Mouse (Mus musculus): ENCODE data around the gene Kcnj14. TPM values are rescaled to one million over a fixed set of nuclear protein-coding genes. Genes with fewer than 3 reads are reported as not detected.
A peak's percentile ranks its signal among the peaks of the same experiment; 100 is the strongest.

Gene Kcnj14
- polyA plus RNA-seq, 1 experiment from 2014 or later: 1.2 TPM

DNA sequence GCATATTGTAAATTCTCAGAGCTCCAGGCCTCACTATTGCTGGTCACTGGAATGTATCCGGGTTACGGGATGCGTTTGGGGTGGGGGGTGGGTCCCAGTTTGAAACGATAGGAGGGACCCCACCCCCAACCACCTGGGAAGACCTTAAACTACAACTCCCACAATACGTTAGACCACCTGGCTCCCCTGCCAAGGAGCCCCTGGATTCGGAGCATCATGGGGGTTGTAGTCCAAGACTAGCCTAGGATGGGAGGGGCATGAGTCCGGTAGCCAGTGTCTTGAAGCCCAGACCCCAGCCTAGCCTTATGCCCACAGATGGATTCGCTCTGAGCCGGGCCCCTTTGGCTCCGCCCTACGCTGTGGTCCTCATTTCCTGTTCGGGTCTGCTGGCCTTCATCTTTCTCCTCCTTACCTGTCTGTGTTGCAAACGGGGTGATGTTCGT lies 38.4 kb downstream of the Kcnj14 start:
- no peaks in the 10 kb centered on the region for H3K9me3 ChIP-seq (ENCODE audit: control insufficient read depth, low read length)
- H3K27me3 ChIP-seq (ENCODE audit: control insufficient read depth, insufficient read depth, low read length): no peaks in the 10 kb centered on the region
- H3K4me1 ChIP-seq (ENCODE audit: control insufficient read depth, insufficient read depth, low read length): peaks cover 19% of the 10 kb centered on the region
- peak overlapping the region; percentile 77 for H3K4me3 ChIP-seq (ENCODE audit: low read length)
- H3K4me2 ChIP-seq (replicated peaks; ENCODE audit: low read depth, low read length): peak overlapping the region; percentile 99
- H3K9ac ChIP-seq (ENCODE audit: low read depth, low read length): peak overlapping the region; percentile 69; the same call in 1 of the 2 replicates
- H3K36me3 ChIP-seq (ENCODE audit: control insufficient read depth, insufficient read depth, low read length): peaks cover 16% of the 10 kb centered on the region; the same call in 1 of the 2 replicates
- ATAC-seq (ENCODE audit: low FRiP score, low TSS enrichment): peak; percentile 72
- H3K27ac ChIP-seq (ENCODE audit: low read depth, low read length): no peak overlapping the region; the same call in 1 of the 2 replicates
- WGBS: under 1% methylated on average over 14 of the region's 14 CpGs

GRCm38 (mm10) chr7:45785388-45786135 lies 39.0 kb downstream of the Kcnj14 start:
- WGBS: under 1% methylated on average over 37 of the region's 42 CpGs
- Histone ChIP-seq H3K27me3 (ENCODE audit: control insufficient read depth, insufficient read depth, low read length) (no peaks in the 10 kb centered on the region), H3K27ac (ENCODE audit: low read depth, low read length) (peak overlapping the region; percentile 32; the same call in 1 of the 2 replicates), H3K4me3 (ENCODE audit: low read length) (peak overlapping the region; percentile 77), H3K4me2 (replicated peaks; ENCODE audit: low read depth, low read length) (peak overlapping the region; percentile 99), H3K36me3 (ENCODE audit: control insufficient read depth, insufficient read depth, low read length) (peaks cover 16% of the 10 kb centered on the region; the same call in 1 of the 2 replicates), H3K4me1 (ENCODE audit: control insufficient read depth, insufficient read depth, low read length) (peaks cover 19% of the 10 kb centered on the region), H3K9ac (ENCODE audit: low read depth, low read length) (peak overlapping the region; percentile 69), H3K9me3 (ENCODE audit: control insufficient read depth, low read length) (no peaks in the 10 kb centered on the region)
- peak; percentile 50 for ATAC-seq (ENCODE audit: low FRiP score, low TSS enrichment)

DNA sequence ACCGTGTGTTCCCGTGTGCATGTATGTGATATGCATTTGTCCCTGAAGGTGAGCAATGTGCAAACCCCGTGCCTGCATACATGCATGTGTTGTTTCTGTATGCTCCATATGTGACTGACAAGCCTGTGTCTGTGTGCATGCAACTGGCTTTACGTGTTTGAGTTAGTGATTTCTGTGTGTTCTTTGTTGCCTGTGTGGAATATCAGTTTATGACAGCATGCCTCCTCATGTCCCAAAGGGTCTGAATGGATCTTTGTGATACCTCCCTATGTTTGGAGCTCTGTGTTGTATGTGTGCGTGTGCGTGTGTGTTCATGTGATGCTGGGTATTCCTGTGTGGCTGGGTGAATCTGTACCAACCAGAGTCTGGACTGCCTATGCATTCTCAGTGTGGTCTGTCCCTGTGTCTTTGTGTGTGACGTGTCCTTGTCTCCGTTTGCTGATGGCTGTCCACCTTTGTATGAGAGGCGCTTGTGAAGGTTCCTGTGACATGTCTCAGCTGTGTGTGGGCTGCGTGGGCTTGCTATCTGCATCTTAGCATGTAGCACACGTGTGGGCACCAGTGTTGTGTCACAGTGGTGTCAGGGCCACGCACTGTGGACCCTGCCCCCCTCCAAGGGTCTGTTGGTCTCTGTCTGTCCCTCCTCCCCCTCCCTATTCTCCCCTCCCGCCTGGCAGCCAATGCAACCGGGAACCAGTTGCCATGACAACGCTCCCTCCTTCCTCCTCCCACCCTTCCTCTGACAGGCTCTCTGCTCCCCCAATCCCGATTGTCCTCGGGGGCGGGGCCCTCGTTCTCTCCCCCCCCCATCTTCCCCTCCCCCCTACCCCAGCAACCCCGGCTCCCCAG lies 39.8 kb downstream of the Kcnj14 start, which contains the start of gene Sult2b1:
Gene Sult2b1 (minus strand): TSS at position 146 of the 849 bp plus-strand sequence.
- peaks cover 16% of the 10 kb centered on the region for H3K4me1 ChIP-seq (ENCODE audit: control insufficient read depth, insufficient read depth, low read length)
- peak within 1 kb of the TSS; percentile 77 for H3K4me3 ChIP-seq (ENCODE audit: low read length)
- no peaks in the 10 kb centered on the region for H3K9me3 ChIP-seq (ENCODE audit: control insufficient read depth, low read length)
- H3K36me3 ChIP-seq (ENCODE audit: control insufficient read depth, insufficient read depth, low read length): peaks cover 9% of the 10 kb centered on the region; the same call in 1 of the 2 replicates
- peak; percentile 18 for ATAC-seq (ENCODE audit: low FRiP score, low TSS enrichment)
- H3K9ac ChIP-seq (ENCODE audit: low read depth, low read length): peak within 1 kb of the TSS; percentile 69
- 24% methylated on average over 20 of the region's 20 CpGs for WGBS
- peak within 1 kb of the TSS; percentile 32; the same call in 1 of the 2 replicates for H3K27ac ChIP-seq (ENCODE audit: low read depth, low read length)
- no peaks in the 10 kb centered on the region for H3K27me3 ChIP-seq (ENCODE audit: control insufficient read depth, insufficient read depth, low read length)
- peak within 1 kb of the TSS; percentile 99 for H3K4me2 ChIP-seq (replicated peaks; ENCODE audit: low read depth, low read length)

DNA sequence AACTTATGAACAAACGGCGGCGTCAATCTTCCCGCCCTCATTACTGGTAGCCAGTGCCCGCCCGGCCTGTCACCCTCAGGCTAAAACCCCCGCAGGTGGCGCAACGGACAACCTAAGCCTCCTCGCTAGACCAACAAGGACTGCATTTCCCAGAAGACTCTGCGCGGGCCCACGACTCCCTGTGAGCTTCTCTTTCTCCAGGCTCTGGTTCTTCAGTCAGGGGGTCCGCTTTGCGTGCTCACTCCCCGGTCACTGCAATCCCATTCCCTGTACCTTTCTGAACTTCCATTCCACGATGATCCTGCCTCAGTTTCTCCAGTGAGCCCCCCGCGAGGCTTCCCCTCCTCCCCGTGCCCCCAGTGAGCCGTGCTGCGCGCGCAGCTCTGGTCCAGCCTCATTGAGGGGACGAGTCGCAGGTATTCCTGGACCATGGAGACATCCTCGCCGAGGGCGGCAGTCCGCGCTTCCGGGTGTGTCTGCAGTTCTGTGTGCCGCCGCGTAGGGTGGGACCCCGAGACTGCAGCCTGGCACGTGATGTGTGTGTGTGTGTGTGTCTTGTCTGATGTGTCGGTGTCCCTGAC lies 41.0 kb downstream of the Kcnj14 start, which contains the start of gene Lmtk3:
Gene Lmtk3 (plus strand): TSS at position 228 of the 581 bp plus-strand sequence.
- H3K27ac ChIP-seq (ENCODE audit: low read depth, low read length): no peak within 1 kb of the TSS
- peak; percentile 22; the same call in 1 of the 2 replicates for ATAC-seq (ENCODE audit: low FRiP score, low TSS enrichment)
- WGBS: under 1% methylated on average over 38 of the region's 38 CpGs
- H3K9me3 ChIP-seq (ENCODE audit: control insufficient read depth, low read length): no peaks in the 10 kb centered on the region
- peak within 1 kb of the TSS; percentile 62 for H3K9ac ChIP-seq (ENCODE audit: low read depth, low read length)
- peaks cover 5% of the 10 kb centered on the region; the same call in 1 of the 2 replicates for H3K36me3 ChIP-seq (ENCODE audit: control insufficient read depth, insufficient read depth, low read length)
- H3K27me3 ChIP-seq (ENCODE audit: control insufficient read depth, insufficient read depth, low read length): no peaks in the 10 kb centered on the region
- peaks cover 16% of the 10 kb centered on the region for H3K4me1 ChIP-seq (ENCODE audit: control insufficient read depth, insufficient read depth, low read length)
- peak within 1 kb of the TSS; percentile 62 for H3K4me3 ChIP-seq (ENCODE audit: low read length)
- H3K4me2 ChIP-seq (replicated peaks; ENCODE audit: low read depth, low read length): peak within 1 kb of the TSS; percentile 99

DNA sequence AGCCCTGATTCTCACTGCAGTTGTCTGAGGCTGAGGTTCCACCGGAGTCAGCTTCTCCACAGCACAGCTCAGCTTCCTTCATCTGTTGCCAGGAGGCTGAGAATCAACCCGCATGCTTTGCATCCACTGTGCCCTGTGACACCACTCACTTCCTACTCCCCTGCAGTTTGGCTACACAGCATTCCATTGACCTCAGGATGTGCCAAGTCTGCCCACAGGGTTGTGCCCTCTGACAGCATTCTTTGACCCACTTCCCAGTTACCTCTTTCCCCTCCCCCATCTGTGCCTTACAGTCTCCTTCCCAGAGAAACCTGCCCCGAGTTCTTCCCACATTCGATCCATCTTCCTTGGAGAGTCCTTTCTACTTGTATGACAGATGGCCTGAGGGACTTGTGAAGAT lies 42.3 kb downstream of the Kcnj14 start:
- no peaks in the 10 kb centered on the region for H3K9me3 ChIP-seq (ENCODE audit: control insufficient read depth, low read length)
- H3K4me1 ChIP-seq (ENCODE audit: control insufficient read depth, insufficient read depth, low read length): peaks cover 14% of the 10 kb centered on the region
- WGBS: 71% methylated on average over 4 of the region's 4 CpGs

GRCm38 (mm10) chr7:45779081-45779641 lies 45.4 kb downstream of the Kcnj14 start:
- 26% methylated on average over 22 of the region's 22 CpGs for WGBS
- no peak overlapping the region for H3K4me3 ChIP-seq (ENCODE audit: low read length)
- no peak for ATAC-seq (ENCODE audit: low FRiP score, low TSS enrichment)

More for the DNA sequence above, 42.3 kb downstream of the Kcnj14 start:
- H3K36me3 ChIP-seq (ENCODE audit: control insufficient read depth, insufficient read depth, low read length): no peaks in the 10 kb centered on the region
- H3K4me2 ChIP-seq (replicated peaks; ENCODE audit: low read depth, low read length): no peak overlapping the region
- H3K4me3 ChIP-seq (ENCODE audit: low read length): no peak overlapping the region
- ATAC-seq (ENCODE audit: low FRiP score, low TSS enrichment): no peak
- H3K27ac ChIP-seq (ENCODE audit: low read depth, low read length): no peak overlapping the region
- H3K27me3 ChIP-seq (ENCODE audit: control insufficient read depth, insufficient read depth, low read length): no peaks in the 10 kb centered on the region
- H3K9ac ChIP-seq (ENCODE audit: low read depth, low read length): no peak overlapping the region

GRCm38 (mm10) chr7:45775237-45775636 lies 49.3 kb downstream of the Kcnj14 start:
- Histone ChIP-seq H3K4me2 (replicated peaks; ENCODE audit: low read depth, low read length) (no peak overlapping the region), H3K27me3 (ENCODE audit: control insufficient read depth, insufficient read depth, low read length) (no peaks in the 10 kb centered on the region), H3K4me1 (ENCODE audit: control insufficient read depth, insufficient read depth, low read length) (no peaks in the 10 kb centered on the region), H3K36me3 (ENCODE audit: control insufficient read depth, insufficient read depth, low read length) (no peaks in the 10 kb centered on the region), H3K9me3 (ENCODE audit: control insufficient read depth, low read length) (peaks cover 2% of the 10 kb centered on the region; the same call in 1 of the 2 replicates), H3K27ac (ENCODE audit: low read depth, low read length) (no peak overlapping the region), H3K9ac (ENCODE audit: low read depth, low read length) (no peak overlapping the region), H3K4me3 (ENCODE audit: low read length) (no peak overlapping the region)
- no peak for ATAC-seq (ENCODE audit: low FRiP score, low TSS enrichment)
- WGBS: 56% methylated on average over 7 of the region's 7 CpGs

More at GRCm38 (mm10) chr7:45779081-45779641, 45.4 kb downstream of the Kcnj14 start:
- Histone ChIP-seq H3K27me3 (ENCODE audit: control insufficient read depth, insufficient read depth, low read length) (no peaks in the 10 kb centered on the region), H3K27ac (ENCODE audit: low read depth, low read length) (no peak overlapping the region), H3K4me1 (ENCODE audit: control insufficient read depth, insufficient read depth, low read length) (peaks cover 4% of the 10 kb centered on the region; the same call in 1 of the 2 replicates), H3K4me2 (replicated peaks; ENCODE audit: low read depth, low read length) (0 out of 2 replicates have a peak overlapping the region, but pooled peaks have one; percentile 4), H3K9me3 (ENCODE audit: control insufficient read depth, low read length) (peaks cover 2% of the 10 kb centered on the region; the same call in 1 of the 2 replicates), H3K36me3 (ENCODE audit: control insufficient read depth, insufficient read depth, low read length) (no peaks in the 10 kb centered on the region), H3K9ac (ENCODE audit: low read depth, low read length) (no peak overlapping the region)

DNA sequence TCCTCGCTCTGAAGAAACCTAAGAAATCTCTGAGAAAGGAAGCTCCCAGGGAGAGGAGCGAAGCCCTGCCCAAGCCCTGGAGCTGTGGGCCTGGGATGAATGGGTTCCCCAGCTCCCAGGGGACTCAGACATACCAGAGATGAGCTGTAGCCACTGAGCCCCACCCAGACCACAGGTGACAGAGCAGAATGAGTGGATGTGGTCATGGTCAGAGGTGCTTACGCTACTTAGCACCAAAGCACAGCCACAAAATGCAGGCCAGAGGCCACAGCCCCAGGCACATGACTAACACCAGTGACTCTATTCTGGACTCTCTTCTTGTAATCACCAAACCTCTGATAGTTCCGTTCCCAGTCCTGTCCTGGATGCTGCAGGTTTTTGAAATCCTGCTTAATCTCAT lies 53.5 kb downstream of the Kcnj14 start:
- no peaks in the 10 kb centered on the region for H3K4me1 ChIP-seq (ENCODE audit: control insufficient read depth, insufficient read depth, low read length)
- no peak overlapping the region for H3K4me3 ChIP-seq (ENCODE audit: low read length)
- no peak overlapping the region for H3K27ac ChIP-seq (ENCODE audit: low read depth, low read length)
- no peaks in the 10 kb centered on the region for H3K36me3 ChIP-seq (ENCODE audit: control insufficient read depth, insufficient read depth, low read length)
- H3K4me2 ChIP-seq (replicated peaks; ENCODE audit: low read depth, low read length): no peak overlapping the region
- H3K9ac ChIP-seq (ENCODE audit: low read depth, low read length): no peak overlapping the region
- WGBS: 74% methylated on average over 4 of the region's 4 CpGs
- peaks cover 2% of the 10 kb centered on the region; the same call in 1 of the 2 replicates for H3K9me3 ChIP-seq (ENCODE audit: control insufficient read depth, low read length)
- no peaks in the 10 kb centered on the region for H3K27me3 ChIP-seq (ENCODE audit: control insufficient read depth, insufficient read depth, low read length)
- no peak for ATAC-seq (ENCODE audit: low FRiP score, low TSS enrichment)
